Mouse (Mus musculus): ENCODE results near the gene Hrasls5.

DNA sequence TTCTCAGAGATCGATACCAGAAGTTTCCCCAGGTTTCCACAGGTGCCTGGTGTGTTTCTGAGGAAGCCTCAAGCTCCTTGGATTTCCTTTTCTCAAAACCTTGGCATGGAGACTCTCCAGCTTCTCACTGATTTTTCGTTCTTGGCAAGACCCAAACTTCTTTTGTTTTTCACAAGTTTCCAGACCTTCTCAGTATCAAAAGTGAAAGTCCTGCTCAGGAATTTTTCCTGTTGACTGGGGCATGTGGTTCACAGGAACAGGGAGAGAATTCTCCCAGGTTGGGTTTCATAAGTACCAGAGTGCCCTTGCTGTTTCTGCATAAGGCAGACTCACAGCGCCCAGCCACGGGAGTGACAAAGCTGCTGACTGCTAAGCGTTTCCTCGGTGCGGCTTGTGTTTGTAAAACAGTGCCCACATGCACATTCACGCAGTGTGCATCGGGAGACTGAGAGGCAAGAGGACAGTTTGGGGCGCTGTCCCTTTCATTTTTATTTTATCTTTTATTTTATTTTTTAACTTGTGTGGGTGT, 49.7 kb upstream of the Hrasls5 start:
- TF ChIP-seq CTCF (IDR thresholded peaks at IDR 0.05; ENCODE audit: extremely low read depth, insufficient read length, insufficient replicate concordance, low read depth, low read length) = no peak
- no peak for TF ChIP-seq POLR2A (IDR thresholded peaks at IDR 0.05; ENCODE audit: low read depth, low read length)

All from small intestine, adult 2 months (tissue).